Mouse (Mus musculus): ENCODE measurements around the gene Klhdc2.

GRCm38 (mm10) chr12:69332147-69332546 lies 35.7 kb downstream of the Klhdc2 start:
- TF ChIP-seq CTCF (IDR thresholded peaks at IDR 0.05; ENCODE audit: low read depth) (no peak), EP300 (IDR thresholded peaks at IDR 0.05; ENCODE audit: low read depth) (no peak)
